Mouse (Mus musculus) lung, postnatal 14 days (tissue): ENCODE results near the gene D930020B18Rik.

Experiments
- DNase-seq: peaks from one replicate; pipeline ENCODE4 v3.0.0; 2021

The D930020B18Rik gene

GRCm38 (mm10) chr10:121641272-121642053, at the start of gene D930020B18Rik:
Gene D930020B18Rik (plus strand): TSS chr10:121641588.
- DNase-seq, result peak; percentile 13

GRCm38 (mm10) chr10:121596580-121596979, 44.8 kb upstream of the D930020B18Rik start:
- DNase-seq, result no peak

GRCm38 (mm10) chr10:121601272-121601671, 40.1 kb upstream of the D930020B18Rik start:
- no peak for DNase-seq

- DNase-seq, result no peak
Observed at GRCm38 (mm10) chr10:121603556-121603955, 37.8 kb upstream of the D930020B18Rik start.

GRCm38 (mm10) chr10:121604632-121605344, 36.6 kb upstream of the D930020B18Rik start:
- no peak for DNase-seq

- no peak for DNase-seq
Observed at GRCm38 (mm10) chr10:121608177-121608576, 33.2 kb upstream of the D930020B18Rik start.

DNA sequence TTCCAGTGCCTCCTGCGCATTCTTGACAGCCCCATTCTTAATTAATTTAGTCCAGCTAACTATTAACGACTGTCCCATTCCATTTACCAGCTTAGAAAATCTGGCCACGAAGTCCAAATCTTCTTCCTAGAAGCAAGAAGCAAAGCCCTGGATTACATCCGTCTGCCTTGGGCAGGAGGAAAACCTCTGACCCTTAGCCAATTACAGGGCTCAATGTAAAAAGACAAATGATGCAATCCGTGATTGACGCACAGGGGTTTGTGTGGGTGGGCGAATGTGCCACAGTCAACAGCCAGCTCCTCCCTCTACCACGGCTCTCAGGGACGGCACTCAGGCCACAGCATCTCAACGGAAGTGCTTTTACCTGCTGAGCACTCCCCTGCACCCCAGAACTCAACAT, 29.8 kb upstream of the D930020B18Rik start:
- DNase-seq, result no peak

DNA sequence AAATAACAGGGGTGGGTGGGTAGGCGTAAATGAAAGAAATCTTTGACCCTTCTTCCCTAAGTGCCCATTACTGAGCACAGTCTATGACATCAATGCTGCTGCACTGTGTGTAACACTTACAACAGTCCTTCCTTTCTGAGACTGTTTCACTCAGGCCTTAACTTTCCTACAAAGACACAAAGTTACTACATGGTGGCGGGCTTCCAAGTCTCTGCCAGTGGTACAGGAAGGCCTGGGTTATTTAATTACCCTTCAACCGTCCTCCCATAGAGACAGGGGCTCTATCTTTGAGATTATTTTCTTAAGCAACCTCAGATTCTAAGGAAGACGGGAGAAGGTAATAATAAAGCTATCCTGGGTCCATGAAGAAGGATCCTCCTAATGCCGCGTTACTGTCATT, 28.9 kb upstream of the D930020B18Rik start:
- no peak for DNase-seq

- DNase-seq, result peak; percentile 51
Observed at GRCm38 (mm10) chr10:121613570-121613969, 27.8 kb upstream of the D930020B18Rik start.

DNA sequence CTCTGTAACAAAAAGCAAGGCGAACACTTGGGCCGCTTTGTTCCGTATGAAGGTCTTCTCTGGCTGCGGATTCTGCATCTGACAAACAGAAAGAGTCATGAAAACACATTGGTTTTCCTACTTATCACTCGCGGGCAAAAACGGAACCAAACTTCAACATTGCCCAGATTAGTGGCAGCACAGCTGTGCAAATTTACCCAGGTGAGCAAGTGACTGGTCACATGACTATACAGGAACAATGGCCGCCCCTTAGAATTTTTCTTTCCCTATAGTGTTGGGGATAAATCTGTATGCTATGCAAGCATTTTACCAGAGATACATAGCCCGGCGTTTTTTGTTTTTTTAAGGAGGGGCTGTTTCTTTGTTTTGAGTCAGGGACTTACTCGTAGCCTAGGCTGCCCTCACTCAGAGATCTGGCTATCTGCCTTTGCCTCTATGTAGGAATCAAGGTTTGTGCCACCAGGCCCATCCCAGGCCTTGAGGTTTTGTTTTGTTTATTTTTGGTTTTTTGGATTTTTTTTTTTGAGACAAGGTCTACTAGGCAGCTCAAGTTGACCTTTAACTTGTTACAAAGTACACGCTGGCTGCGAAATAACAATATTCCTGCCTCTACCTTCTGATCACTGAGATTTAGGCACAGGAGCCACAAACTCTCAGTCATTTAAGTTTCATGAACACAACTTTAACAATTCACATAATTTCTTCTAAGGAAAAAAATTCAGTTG, 26.1 kb upstream of the D930020B18Rik start:
- no peak for DNase-seq

DNA sequence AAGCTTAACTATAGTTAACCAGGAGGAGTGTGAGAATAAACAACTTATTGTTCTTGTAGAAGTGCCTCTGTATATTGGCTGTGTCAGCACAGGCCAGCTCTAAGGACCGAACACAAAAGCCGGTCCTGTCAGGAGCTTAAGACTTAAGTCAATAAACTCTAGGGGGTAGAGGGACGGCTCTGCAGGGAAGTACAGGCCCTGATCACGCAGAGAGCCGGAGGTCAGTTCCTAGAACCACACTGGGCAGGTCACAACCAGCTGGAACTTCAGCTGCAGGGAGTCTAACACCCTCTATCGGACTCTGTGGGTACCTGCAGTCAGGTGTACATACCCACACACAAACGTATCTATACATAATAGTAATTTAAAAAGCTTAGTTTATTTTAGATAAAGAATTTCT, 25.5 kb upstream of the D930020B18Rik start:
- DNase-seq, result no peak

GRCm38 (mm10) chr10:121622431-121622830, 19.0 kb upstream of the D930020B18Rik start:
- DNase-seq, result no peak

DNA sequence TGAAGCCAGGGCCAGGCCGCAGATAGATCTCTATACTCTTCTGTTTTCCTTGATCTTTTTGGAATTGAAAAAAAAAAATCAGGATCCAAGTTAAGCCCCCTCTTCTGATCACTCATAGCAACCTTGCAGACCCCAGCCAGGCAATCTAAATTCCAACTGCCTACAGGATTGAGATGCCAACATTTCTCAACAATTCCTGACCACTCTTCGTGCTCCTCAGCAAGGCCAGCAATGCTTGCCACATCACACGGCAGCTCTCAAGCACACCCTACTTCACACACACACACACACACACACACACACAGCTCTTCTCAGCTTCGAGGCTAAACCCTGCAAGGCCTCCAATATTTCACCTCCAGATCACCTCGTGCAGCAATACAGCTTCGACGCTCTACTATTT, 17.7 kb upstream of the D930020B18Rik start:
- DNase-seq, result no peak

DNA sequence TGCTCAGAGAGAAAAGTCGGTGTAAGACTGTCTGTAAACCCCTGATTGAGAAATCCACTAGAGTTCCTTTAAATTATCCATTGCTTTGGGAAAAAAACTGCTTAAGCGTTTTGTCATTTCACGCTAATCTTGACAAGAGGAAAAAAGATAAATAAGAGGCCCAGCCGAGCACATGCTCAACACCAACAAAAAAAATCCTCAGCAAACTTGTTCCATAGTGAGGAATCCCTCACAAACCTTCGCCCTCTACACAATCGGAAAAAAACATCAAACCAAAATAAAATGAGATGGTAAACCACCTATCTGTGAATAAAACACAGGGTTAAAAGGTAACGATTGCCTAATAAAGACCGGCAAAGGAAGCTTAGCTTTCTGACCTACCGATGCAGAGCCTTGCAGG, 16.4 kb upstream of the D930020B18Rik start:
- no peak for DNase-seq

GRCm38 (mm10) chr10:121625407-121626185, 15.8 kb upstream of the D930020B18Rik start:
- DNase-seq, result no peak

GRCm38 (mm10) chr10:121626186-121626882, 15.1 kb upstream of the D930020B18Rik start, which contains the start of gene Xpot:
Gene Xpot (minus strand): TSS chr10:121626332.
- peak; percentile 98 for DNase-seq

- DNase-seq, result no peak
Observed at GRCm38 (mm10) chr10:121627216-121627852, 14.1 kb upstream of the D930020B18Rik start.

GRCm38 (mm10) chr10:121628561-121629040, 12.8 kb upstream of the D930020B18Rik start:
- DNase-seq, result no peak

DNA sequence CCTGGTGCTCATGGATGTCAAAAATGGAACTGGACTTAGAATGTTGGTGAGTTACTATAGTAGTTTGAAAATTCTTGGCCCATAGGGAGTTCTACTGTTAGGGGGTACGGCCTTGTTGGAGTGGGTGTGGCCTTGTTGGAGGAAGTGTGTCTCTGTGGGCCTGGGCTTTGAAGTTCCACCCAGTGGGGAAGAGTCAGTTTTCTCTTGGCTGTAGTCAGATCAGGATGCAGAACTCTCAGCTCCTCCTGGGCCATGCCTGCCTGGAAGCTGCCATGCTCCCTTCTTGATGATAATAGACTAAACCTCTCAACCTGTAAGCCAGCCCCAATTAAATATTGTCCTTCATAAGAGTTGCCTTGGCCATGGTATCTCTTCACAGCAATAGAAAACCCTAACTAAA, 7.2 kb upstream of the D930020B18Rik start:
- no peak for DNase-seq

DNA sequence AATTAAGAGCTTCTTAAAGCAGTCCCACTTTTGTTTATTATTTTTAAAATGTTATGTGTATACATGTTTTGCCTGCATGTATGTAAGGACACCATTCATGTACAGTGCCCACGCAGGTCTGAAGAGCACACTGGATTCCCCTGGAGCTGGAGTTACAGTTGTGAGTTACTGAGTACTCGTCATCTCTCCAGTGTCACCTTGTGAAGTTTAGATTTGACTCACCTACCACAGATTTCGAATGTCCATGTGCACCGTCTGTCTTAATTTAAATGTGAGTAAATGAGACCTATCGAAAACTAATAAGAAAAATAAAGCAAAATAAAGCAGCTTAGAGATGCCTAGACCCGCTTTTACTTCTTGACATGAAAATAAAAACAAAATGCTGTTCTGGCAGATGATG, 5.1 kb upstream of the D930020B18Rik start:
- DNase-seq, result no peak

DNA sequence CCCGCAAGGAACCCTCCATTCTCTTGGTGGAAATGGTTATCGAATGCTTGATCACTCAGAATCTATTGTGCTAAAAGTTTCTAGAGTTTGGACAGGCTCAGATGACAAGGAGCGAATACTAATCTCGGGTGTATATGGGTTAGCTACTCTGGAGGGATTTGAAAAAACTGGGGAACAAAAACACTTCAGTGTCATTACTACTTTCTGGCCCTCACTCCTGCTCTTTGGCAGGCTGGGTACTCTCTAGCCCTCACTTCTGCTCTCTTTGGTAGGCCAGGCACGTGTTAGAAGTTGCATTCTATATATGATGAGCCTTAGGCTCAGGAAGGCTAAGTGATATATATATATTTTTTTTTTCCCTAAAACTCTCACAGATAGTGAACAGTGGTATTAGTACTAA, 1.8 kb upstream of the D930020B18Rik start:
- DNase-seq, result no peak
